Mouse (Mus musculus) G1E (cell line): ENCODE measurements around the gene Iqsec3. TPM values are rescaled to one million over a fixed set of nuclear protein-coding genes. Genes with fewer than 3 reads are reported as not detected.

Source experiments
- ATAC-seq: 2 replicates; pipeline ENCODE4 v1.8.0; 2016; ENCODE audit warnings: mild to moderate bottlenecking; ENCODE audit not compliant: insufficient number of reproducible peaks, poor library complexity, low FRiP score, severe bottlenecking; ENCODE audit errors: extremely low read depth
- DNase-seq: peaks from one replicate; pipeline ENCODE4 v3.0.0; 2012; ENCODE audit warnings: low spot score
- H3K27me3 ChIP-seq: 2 replicates; pipeline ENCODE4 v1.6.1; 2012; ENCODE audit warnings: mild to moderate bottlenecking, low read length, inconsistent platforms; ENCODE audit not compliant: insufficient read depth
- H3K36me3 ChIP-seq: replicated peaks from 2 replicates; pipeline ENCODE3; 2012; ENCODE audit warnings: mild to moderate bottlenecking, inconsistent platforms
- H3K4me1 ChIP-seq: 2 replicates; pipeline ENCODE4 v1.6.1; 2012; ENCODE audit warnings: low read depth, low read length, inconsistent platforms, mixed read lengths; ENCODE audit not compliant: insufficient read depth
- H3K4me3 ChIP-seq: 2 replicates; pipeline ENCODE4 v1.5.1; 2012; ENCODE audit warnings: low read depth, mild to moderate bottlenecking, inconsistent platforms, low read length, moderate library complexity, mixed read lengths
- H3K9me3 ChIP-seq: replicated peaks from 2 replicates; pipeline ENCODE4 v1.6.1; 2012; ENCODE audit warnings: inconsistent platforms
- CTCF ChIP-seq: IDR thresholded peaks from 2 replicates; pipeline ENCODE4 v1.5.1; 2012; ENCODE audit warnings: low read depth, low read length, inconsistent platforms, mixed read lengths
- GATA1 ChIP-seq: IDR thresholded peaks from 2 replicates; pipeline ENCODE4 v1.6.1; 2012; ENCODE audit warnings: borderline replicate concordance, low read length, inconsistent platforms, mixed read lengths
- GATA2 ChIP-seq: IDR thresholded peaks from 2 replicates; pipeline ENCODE4 v1.6.1; 2012; ENCODE audit warnings: low read depth, low read length, inconsistent platforms, borderline replicate concordance
- POLR2AphosphoS5 ChIP-seq: IDR thresholded peaks from 2 replicates; pipeline ENCODE4 v1.6.1; 2012; ENCODE audit warnings: low read depth, low read length, inconsistent platforms; ENCODE audit not compliant: insufficient replicate concordance
- TAL1 ChIP-seq: conservative IDR thresholded peaks from 2 replicates; pipeline ENCODE4 v1.6.1; 2012; ENCODE audit warnings: low read depth, low read length, inconsistent platforms, mixed read lengths
- polyA plus RNA-seq: library from polyadenylated mRNA; stranded (reverse); fragments of >175 nt; gene quantifications from 2 replicates; pipeline ENCODE4 v1.2.3, GENCODE M21; 2012
- total RNA-seq, 2 experiments: library from RNA; stranded (forward) in 1 of 2; stranded (reverse) in 1 of 2; fragments of 200-1000 nt in 1 of 2; fragments of >200 nt in 1 of 2; fragmentation: Nextera tagmentation in 1 of 2; gene quantifications; 2 replicates each; pipeline ENCODE4 v1.2.3; 2014 to 2017

The Iqsec3 gene
- total and polyA plus RNA-seq, 3 experiments: 0.11 TPM; not detected in 2

GRCm38 (mm10) chr6:121510381-121510780 lies 36.9 kb upstream of the Iqsec3 start:
- ATAC-seq: no peak
- DNase-seq: no peak
- no peak for TF ChIP-seq TAL1
- TF ChIP-seq POLR2AphosphoS5: no peak
- TF ChIP-seq GATA2: no peak
- TF ChIP-seq GATA1: no peak
- no peak for TF ChIP-seq CTCF

GRCm38 (mm10) chr6:121509871-121510270 lies 36.4 kb upstream of the Iqsec3 start:
- H3K9me3 ChIP-seq: peaks cover 12% of the 10 kb centered on the region; the same call in 1 of the 2 replicates
- H3K4me1 ChIP-seq: no peaks in the 10 kb centered on the region
- H3K4me3 ChIP-seq: no peak overlapping the region
- DNase-seq: no peak
- no peak for TF ChIP-seq POLR2AphosphoS5
- TF ChIP-seq TAL1: no peak
- TF ChIP-seq CTCF: no peak
- no peak for TF ChIP-seq GATA1
- TF ChIP-seq GATA2: no peak
- no peak for ATAC-seq
- H3K36me3 ChIP-seq: no peaks in the 10 kb centered on the region
- H3K27me3 ChIP-seq: no peaks in the 10 kb centered on the region

More at GRCm38 (mm10) chr6:121510381-121510780, 36.9 kb upstream of the Iqsec3 start:
- H3K27me3 ChIP-seq: no peaks in the 10 kb centered on the region
- no peak overlapping the region for H3K4me3 ChIP-seq
- H3K9me3 ChIP-seq: peaks cover 12% of the 10 kb centered on the region; the same call in 1 of the 2 replicates
- no peaks in the 10 kb centered on the region for H3K4me1 ChIP-seq
- H3K36me3 ChIP-seq: no peaks in the 10 kb centered on the region

- no peak for DNase-seq
- H3K4me3 ChIP-seq: no peak overlapping the region
- no peak for TF ChIP-seq TAL1
- TF ChIP-seq POLR2AphosphoS5: no peak
- TF ChIP-seq CTCF: no peak
- no peak for TF ChIP-seq GATA2
- H3K27me3 ChIP-seq: no peaks in the 10 kb centered on the region
- H3K36me3 ChIP-seq: no peaks in the 10 kb centered on the region
- no peak for ATAC-seq
- H3K9me3 ChIP-seq: peaks cover 9% of the 10 kb centered on the region; the same call in 1 of the 2 replicates
- H3K4me1 ChIP-seq: no peaks in the 10 kb centered on the region
These were observed 34.8 kb upstream of the Iqsec3 start for GRCm38 (mm10) chr6:121508266-121508665.

- Histone ChIP-seq H3K9me3 (peaks cover 4% of the 10 kb centered on the region; the same call in 1 of the 2 replicates), H3K36me3 (no peaks in the 10 kb centered on the region), H3K27me3 (no peaks in the 10 kb centered on the region), H3K4me1 (no peaks in the 10 kb centered on the region), H3K4me3 (no peak overlapping the region)
- TF ChIP-seq GATA2 (no peak), GATA1 (no peak), CTCF (no peak), POLR2AphosphoS5 (no peak)
- ATAC-seq (no peak), DNase-seq (no peak)
These were observed 27.7 kb upstream of the Iqsec3 start for GRCm38 (mm10) chr6:121501044-121501638.

GRCm38 (mm10) chr6:121499856-121500255 lies 26.4 kb upstream of the Iqsec3 start:
- Histone ChIP-seq H3K9me3 (peaks cover 4% of the 10 kb centered on the region; the same call in 1 of the 2 replicates), H3K4me1 (no peaks in the 10 kb centered on the region), H3K36me3 (no peaks in the 10 kb centered on the region), H3K27me3 (no peaks in the 10 kb centered on the region), H3K4me3 (no peak overlapping the region)
- DNase-seq: no peak
- no peak for TF ChIP-seq GATA2
- TF ChIP-seq GATA1: no peak
- TF ChIP-seq CTCF: no peak
- no peak for TF ChIP-seq POLR2AphosphoS5
- no peak for TF ChIP-seq TAL1
- no peak for ATAC-seq

GRCm38 (mm10) chr6:121498819-121499535 lies 25.5 kb upstream of the Iqsec3 start:
- ATAC-seq (no peak), DNase-seq (no peak)
- Histone ChIP-seq H3K4me1 (no peaks in the 10 kb centered on the region), H3K27me3 (no peaks in the 10 kb centered on the region), H3K36me3 (no peaks in the 10 kb centered on the region), H3K4me3 (no peak overlapping the region), H3K9me3 (peaks cover 4% of the 10 kb centered on the region; the same call in 1 of the 2 replicates)
- TF ChIP-seq TAL1: no peak
- TF ChIP-seq GATA1: no peak
